Mouse (Mus musculus) left cerebral cortex, adult 6 months (tissue): ENCODE data around the gene Gm3317. TPM values are rescaled to one million over a fixed set of nuclear protein-coding genes. Genes with fewer than 3 reads are reported as not detected.

ENCODE experiments used
- long read RNA-seq, 2 experiments: library from polyadenylated mRNA; unstranded; transcript quantifications; one replicate each; pipeline ENCODE4 v2.0.0; 2019 to 2020
- polyA plus RNA-seq: library from polyadenylated mRNA; unstranded; fragments of <200 nt; fragmentation: Nextera tagmentation; gene quantifications from 2 replicates; pipeline ENCODE4 v1.2.3, GENCODE M21; 2021

The Gm3317 gene
- polyA plus RNA-seq: not detected in 2 replicates
- long read RNA-seq, experiment 1, partial matches to known transcripts: 1 of 3 reads
- long read RNA-seq, experiment 1, other reads (novel, unspliced or antisense): 2 of 3 reads
- long read RNA-seq, experiment 2: 0 reads

GRCm38 (mm10) chr14:5164235-5164634 lies at the start of gene Gm3317:
Gene Gm3317, plus strand, starts transcription at chr14:5164535.

GRCm38 (mm10) chr14:5131219-5131618 lies 33.1 kb upstream of the Gm3317 start, which contains the start of gene Gm8279:
Gene Gm8279, plus strand, starts transcription at chr14:5131519.

GRCm38 (mm10) chr14:5185493-5185892 lies 21.2 kb downstream of the Gm3317 start, which contains the start of gene Gm8271:
Gene Gm8271, plus strand, starts transcription at chr14:5185793.

Other genes starting within 250 kb of the Gm3317 start
- not detected in 2 replicates for gene Gm8297, start 180.6 kb upstream of the Gm3317 start, polyA plus RNA-seq
- not detected in 2 replicates for gene Gm3298, start 148.6 kb upstream of the Gm3317 start, polyA plus RNA-seq
- gene 4930555G01Rik, start 113.9 kb upstream of the Gm3317 start, polyA plus RNA-seq: not detected in 2 replicates
- gene Gm8281, start 93.5 kb upstream of the Gm3317 start, polyA plus RNA-seq: 1.3 and 1.5 TPM in 2 replicates
- gene Gm8279, start 33.0 kb upstream of the Gm3317 start, polyA plus RNA-seq: not detected in 2 replicates
- gene Gm8271, start 21.3 kb downstream of the Gm3317 start, polyA plus RNA-seq: not detected in 2 replicates
- gene Gm3526, start 96.0 kb downstream of the Gm3317 start, polyA plus RNA-seq: not detected in 2 replicates
- not detected in 2 replicates for gene Gm3542, start 170.4 kb downstream of the Gm3317 start, polyA plus RNA-seq
- gene Gm3500, start 224.5 kb downstream of the Gm3317 start, polyA plus RNA-seq: not detected in 2 replicates